Mouse (Mus musculus) megakaryocyte, embryonic 14.5 days (primary cell): Measurements from ENCODE around the gene Impg1.

ENCODE experiments used
- FLI1 ChIP-seq: IDR thresholded peaks from 2 replicates; pipeline ENCODE4 v1.6.1; 2012; ENCODE audit warnings: low read length, inconsistent platforms, mixed read lengths
- GATA1 ChIP-seq: IDR thresholded peaks from 3 replicates; pipeline ENCODE4 v1.6.1; 2012; ENCODE audit warnings: mixed read lengths, low read length, inconsistent platforms, borderline replicate concordance

DNA sequence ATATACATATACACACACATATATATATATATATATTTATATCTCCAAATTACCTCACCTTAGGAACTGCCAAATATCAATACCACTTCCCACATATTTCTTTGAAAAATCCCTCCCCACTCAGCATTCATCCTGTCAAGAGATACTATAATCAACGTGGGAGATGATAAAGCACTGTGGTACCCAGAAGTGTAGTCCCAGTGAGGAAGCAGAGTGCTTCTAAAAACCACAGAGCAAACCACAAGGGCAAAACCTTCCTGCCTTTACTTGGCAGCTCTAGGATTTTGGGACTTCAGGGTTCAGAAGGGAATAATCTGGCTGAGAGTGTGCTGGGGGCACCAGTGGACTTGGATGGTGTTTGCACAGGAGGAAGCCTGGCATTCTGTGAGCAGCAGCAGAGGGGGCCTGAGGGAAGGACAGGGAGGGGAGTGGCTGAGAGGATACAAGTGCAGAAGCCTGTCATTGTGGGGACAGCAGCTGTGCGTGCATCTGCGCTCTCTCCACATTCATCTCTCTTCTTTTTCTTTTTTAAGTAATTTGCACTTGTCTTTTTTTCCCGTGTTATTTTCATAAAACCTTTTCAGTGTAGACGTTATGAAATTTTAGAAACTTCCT lies 24.1 kb downstream of the Impg1 start:
- no peak for TF ChIP-seq GATA1
- TF ChIP-seq FLI1 = no peak
